Mouse (Mus musculus): Measurements from ENCODE around the gene Cdk17.

GRCm38 (mm10) chr10:93143986-93144314, 16.7 kb upstream of the Cdk17 start:
- TF ChIP-seq CTCF (IDR thresholded peaks at IDR 0.05; ENCODE audit: low read depth) = no peak
- no peak for TF ChIP-seq EP300 (optimal IDR thresholded peaks at IDR 0.05)

Data from stomach, postnatal 0 days (tissue).